Mouse (Mus musculus) heart, adult 2 months (tissue): ENCODE measurements around the gene Fdxr.

ENCODE experiments used
- CTCF ChIP-seq: fragments of 200-600 bp; IDR thresholded peaks from 2 replicates; pipeline ENCODE4 v1.8.1; 2022; ENCODE audit warnings: antibody characterized with exemption, mild to moderate bottlenecking, moderate library complexity
- EP300 ChIP-seq: fragments of 200-500 bp; IDR thresholded peaks from 2 replicates; pipeline ENCODE4 v1.6.1; 2011; ENCODE audit warnings: low read depth, low read length, control low read depth; ENCODE audit not compliant: insufficient read depth
- POLR2A ChIP-seq: fragments of 200-500 bp; IDR thresholded peaks from 2 replicates; pipeline ENCODE4 v1.6.1; 2011; ENCODE audit warnings: mild to moderate bottlenecking, low read depth, low read length, control low read depth; ENCODE audit not compliant: insufficient read depth

- no peak for TF ChIP-seq EP300
- no peak for TF ChIP-seq CTCF
- TF ChIP-seq POLR2A, result no peak
Measured at GRCm38 (mm10) chr11:115275509-115275908, 1.3 kb downstream of the Fdxr start.
